Mouse (Mus musculus) forebrain, embryonic 15.5 days (tissue): ENCODE measurements around the gene Kntc1. TPM values are rescaled to one million over a fixed set of nuclear protein-coding genes. Genes with fewer than 3 reads are reported as not detected.
A peak's percentile ranks its signal among the peaks of the same experiment; 100 is the strongest.
"Not testable (repeated sequence)": the region's sequence is repeated elsewhere in the genome, so short reads cannot be mapped to it uniquely, and the experiment has no call there.

Experiments
- ATAC-seq: fragments of 200-750 bp; cut with Nextera tagmentation; replicated peaks from 2 replicates; pipeline ENCODE4 v1.8.0; 2017; ENCODE audit warnings: mild to moderate bottlenecking, moderate TSS enrichment, moderate library complexity
- H3K27ac ChIP-seq: fragments of 300-500 bp; sonication (generic); replicated peaks from 2 replicates; pipeline ENCODE4 v1.5.1; 2015; ENCODE audit warnings: mild to moderate bottlenecking, inconsistent platforms
- H3K27me3 ChIP-seq: fragments of 300-500 bp; sonication (generic); 2 replicates; pipeline ENCODE4 v1.6.1; 2015; ENCODE audit warnings: inconsistent platforms
- H3K36me3 ChIP-seq: fragments of 300-500 bp; sonication (generic); 2 replicates; pipeline ENCODE4 v1.6.1; 2015; ENCODE audit warnings: mild to moderate bottlenecking, inconsistent platforms
- H3K4me1 ChIP-seq: fragments of 300-500 bp; sonication (generic); 2 replicates; pipeline ENCODE4 v1.6.1; 2015; ENCODE audit warnings: inconsistent platforms
- H3K4me2 ChIP-seq: fragments of 300-500 bp; sonication (generic); replicated peaks from 2 replicates; pipeline ENCODE4 v1.6.1; 2015; ENCODE audit warnings: mild to moderate bottlenecking, inconsistent platforms
- H3K4me3 ChIP-seq: fragments of 300-500 bp; sonication (generic); 2 replicates; pipeline ENCODE4 v1.5.1; 2015; ENCODE audit warnings: mild to moderate bottlenecking, inconsistent platforms
- H3K9ac ChIP-seq: fragments of 300-500 bp; sonication (generic); replicated peaks from 2 replicates; pipeline ENCODE4 v1.6.1; 2015; ENCODE audit warnings: mild to moderate bottlenecking, inconsistent platforms
- H3K9me3 ChIP-seq: fragments of 300-500 bp; sonication (generic); 2 replicates; pipeline ENCODE4 v1.6.1; 2016; ENCODE audit warnings: inconsistent platforms
- WGBS: fragments of 180-500 bp; shearing (Covaris S2); methylation state at CpG from one replicate; pipeline ENCODE4 v1.1.7; 2015; ENCODE audit warnings: mixed read lengths; 5-methylcytosine and 5-hydroxymethylcytosine counted together
- polyA plus RNA-seq: library from polyadenylated mRNA; unstranded; fragments of >200 nt; fragmentation: Nextera tagmentation; extraction: Ambion mirVana; gene quantifications from 2 replicates; pipeline ENCODE4 v1.2.1, GENCODE M21; 2015

Kntc1 gene
- polyA plus RNA-seq, 1 experiment from 2014 or later, result 12.7 TPM

DNA sequence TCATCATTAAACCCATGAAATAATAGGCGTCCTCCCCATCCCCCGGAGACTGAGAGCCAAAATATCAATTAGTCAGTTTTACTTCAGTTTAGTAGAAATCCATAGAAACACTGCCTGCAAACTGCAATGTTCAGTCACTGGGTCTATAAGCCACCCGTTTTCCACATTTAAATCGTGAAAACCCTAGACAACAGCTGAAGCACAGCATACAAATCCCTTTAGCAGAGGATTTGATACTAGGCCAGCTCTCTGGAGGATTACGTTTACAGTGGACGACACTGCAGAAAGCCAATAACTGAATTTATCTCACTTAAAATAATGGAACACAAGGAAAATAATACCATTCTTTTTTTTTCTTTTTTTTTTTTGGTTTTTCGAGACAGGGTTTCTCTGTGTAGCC is 1.9 kb upstream of the Kntc1 start:
- H3K9ac ChIP-seq, result peak overlapping the region; percentile 63
- H3K27me3 ChIP-seq, result no peaks in the 10 kb centered on the region
- no peaks in the 10 kb centered on the region for H3K9me3 ChIP-seq
- H3K4me3 ChIP-seq, result peak overlapping the region; percentile 54
- 19% methylated on average over 7 of the region's 7 CpGs for WGBS
- H3K4me1 ChIP-seq, result peaks cover 35% of the 10 kb centered on the region
- no peak for ATAC-seq
- peak overlapping the region; percentile 80 for H3K4me2 ChIP-seq
- H3K27ac ChIP-seq, result no peak overlapping the region
- peaks cover 21% of the 10 kb centered on the region for H3K36me3 ChIP-seq

DNA sequence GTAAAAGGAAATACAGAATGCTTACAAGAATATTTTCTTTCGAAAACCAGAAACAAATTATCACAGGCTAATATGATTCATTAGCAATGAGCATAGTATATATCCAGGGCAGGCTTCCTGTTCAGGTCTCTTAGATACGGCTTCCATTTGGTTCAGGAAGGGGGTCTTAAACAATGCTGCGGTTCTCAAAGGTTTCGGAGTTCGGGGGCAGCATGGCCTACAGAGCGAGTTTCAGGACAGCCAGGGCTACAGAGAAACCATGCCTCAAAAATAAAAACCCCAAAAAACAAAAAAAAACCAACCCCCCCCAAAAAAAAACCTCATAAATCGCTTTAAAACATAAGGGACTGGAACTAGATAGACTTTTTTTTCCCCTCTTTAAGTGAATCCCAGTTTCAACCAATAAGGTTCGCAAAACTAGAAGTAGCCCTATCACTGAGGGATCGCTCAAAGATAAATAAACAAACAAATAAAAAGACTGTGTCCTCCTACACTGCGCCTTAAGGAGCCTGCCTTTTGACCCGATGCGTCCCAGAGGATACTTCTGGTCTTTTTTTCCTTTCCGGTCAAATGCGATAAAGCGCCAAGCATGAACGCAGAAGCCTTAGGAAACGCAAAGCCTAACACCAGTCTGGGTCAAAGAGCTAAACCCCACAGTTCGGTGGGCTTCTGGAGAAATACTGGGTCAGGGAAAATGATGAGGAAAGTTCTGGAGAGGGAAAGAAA is 1.0 kb upstream of the Kntc1 start:
- no peaks in the 10 kb centered on the region for H3K9me3 ChIP-seq
- ATAC-seq, result peak; percentile 11; the same call in 1 of the 2 replicates
- H3K4me1 ChIP-seq, result peaks cover 35% of the 10 kb centered on the region
- peak overlapping the region; percentile 80 for H3K4me2 ChIP-seq
- H3K9ac ChIP-seq, result peak overlapping the region; percentile 63
- H3K27me3 ChIP-seq, result no peaks in the 10 kb centered on the region
- peak overlapping the region; percentile 54 for H3K4me3 ChIP-seq
- under 1% methylated on average over 18 of the region's 18 CpGs for WGBS
- peak overlapping the region; percentile 98 for H3K27ac ChIP-seq
- peaks cover 14% of the 10 kb centered on the region for H3K36me3 ChIP-seq

GRCm38 (mm10) chr5:123765506-123765905 is 16.0 kb downstream of the Kntc1 start:
- Histone ChIP-seq H3K4me3 (no peak overlapping the region), H3K27ac (no peak overlapping the region), H3K4me2 (no peak overlapping the region), H3K9ac (no peak overlapping the region), H3K36me3 (peaks cover 17% of the 10 kb centered on the region; the same call in 1 of the 2 replicates), H3K9me3 (no peaks in the 10 kb centered on the region), H3K4me1 (no peaks in the 10 kb centered on the region), H3K27me3 (no peaks in the 10 kb centered on the region)
- WGBS, result 95% methylated on average over 11 of the region's 11 CpGs
- no peak for ATAC-seq

- peaks cover 17% of the 10 kb centered on the region; the same call in 1 of the 2 replicates for H3K36me3 ChIP-seq
- not testable (repeated sequence) for H3K27ac ChIP-seq, H3K4me1 ChIP-seq, H3K9me3 ChIP-seq, ATAC-seq, H3K27me3 ChIP-seq, H3K4me3 ChIP-seq, H3K9ac ChIP-seq, H3K4me2 ChIP-seq
- 94% methylated on average over 11 of the region's 11 CpGs for WGBS
Observed at GRCm38 (mm10) chr5:123766455-123766854, 16.9 kb downstream of the Kntc1 start.

DNA sequence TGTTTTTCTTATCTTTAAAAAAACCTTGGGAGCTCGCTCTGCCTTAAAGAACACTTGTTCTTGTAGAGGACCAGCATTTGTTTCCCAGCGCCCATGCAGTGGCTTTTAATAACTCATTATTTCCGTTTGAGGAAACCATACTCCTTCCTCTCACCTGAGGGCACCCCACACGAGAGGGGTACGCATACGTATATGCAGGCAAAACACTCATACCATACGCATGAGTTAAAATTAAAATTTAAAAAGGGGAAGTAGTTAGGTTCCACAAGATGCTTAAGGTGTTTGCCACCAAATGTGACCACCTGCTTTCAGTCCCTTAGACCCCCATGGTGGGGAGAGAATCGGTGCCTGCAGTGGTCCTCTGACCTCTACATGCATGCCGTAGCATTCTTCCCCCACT is 23.9 kb downstream of the Kntc1 start:
- no peaks in the 10 kb centered on the region for H3K27me3 ChIP-seq
- no peak overlapping the region for H3K4me3 ChIP-seq
- H3K36me3 ChIP-seq, result peaks cover 18% of the 10 kb centered on the region
- H3K4me1 ChIP-seq, result no peaks in the 10 kb centered on the region
- ATAC-seq, result no peak
- WGBS, result 96% methylated on average over 9 of the region's 9 CpGs
- H3K9me3 ChIP-seq, result no peaks in the 10 kb centered on the region
- H3K9ac ChIP-seq, result no peak overlapping the region
- H3K27ac ChIP-seq, result no peak overlapping the region
- no peak overlapping the region for H3K4me2 ChIP-seq

GRCm38 (mm10) chr5:123780716-123781115 is 31.2 kb downstream of the Kntc1 start:
- ATAC-seq, result no peak
- no peak overlapping the region for H3K9ac ChIP-seq
- no peak overlapping the region for H3K27ac ChIP-seq
- H3K4me2 ChIP-seq, result no peak overlapping the region
- WGBS, result 93% methylated on average over 8 of the region's 8 CpGs
- H3K27me3 ChIP-seq, result no peaks in the 10 kb centered on the region
- H3K4me1 ChIP-seq, result no peaks in the 10 kb centered on the region
- peaks cover 13% of the 10 kb centered on the region for H3K36me3 ChIP-seq
- no peak overlapping the region for H3K4me3 ChIP-seq
- no peaks in the 10 kb centered on the region for H3K9me3 ChIP-seq

DNA sequence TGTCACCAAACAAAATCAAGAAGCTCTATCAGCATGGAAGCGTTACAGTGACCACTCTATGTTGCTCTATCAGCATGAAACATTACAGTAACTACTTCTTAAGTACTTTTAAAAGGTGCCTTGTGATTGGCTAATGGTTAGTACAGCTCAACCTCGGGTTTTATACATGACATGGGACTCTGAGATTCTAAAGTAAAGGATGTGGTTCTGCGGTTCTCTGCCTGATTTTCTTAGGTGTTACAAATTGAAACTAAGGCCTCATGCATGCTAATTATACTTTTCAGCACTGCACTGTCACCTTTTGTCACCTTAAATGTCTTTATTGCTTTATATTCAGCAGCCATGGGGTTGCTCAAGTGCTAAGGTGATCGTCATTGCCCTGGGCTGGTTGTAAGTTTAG is 32.3 kb downstream of the Kntc1 start:
- ATAC-seq, result no peak
- Histone ChIP-seq H3K27ac (no peak overlapping the region), H3K9me3 (no peaks in the 10 kb centered on the region), H3K36me3 (peaks cover 13% of the 10 kb centered on the region; the same call in 1 of the 2 replicates), H3K9ac (no peak overlapping the region), H3K4me2 (no peak overlapping the region), H3K27me3 (no peaks in the 10 kb centered on the region), H3K4me3 (no peak overlapping the region), H3K4me1 (no peaks in the 10 kb centered on the region)
- 94% methylated on average over 4 of the region's 4 CpGs for WGBS

DNA sequence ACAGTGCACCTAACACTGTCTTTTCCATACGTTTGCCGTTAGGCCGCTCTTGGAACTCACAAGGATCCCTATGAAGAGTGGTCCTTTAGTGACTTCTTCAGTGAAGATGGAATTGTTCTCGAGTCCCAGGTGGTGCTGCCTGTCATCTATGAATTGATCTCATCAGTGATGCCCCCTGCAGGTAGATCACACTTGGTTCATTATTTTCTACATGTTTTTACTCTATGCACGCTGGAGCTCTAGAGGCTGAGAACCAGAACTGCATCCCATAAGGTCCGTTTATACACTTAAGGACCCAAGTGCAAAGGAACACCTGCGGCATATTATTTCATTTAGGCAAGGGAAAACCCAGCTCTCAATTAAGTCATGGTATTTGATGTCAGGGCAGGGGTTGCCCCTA is 39.5 kb downstream of the Kntc1 start:
- Histone ChIP-seq H3K27ac (no peak overlapping the region), H3K27me3 (no peaks in the 10 kb centered on the region), H3K4me2 (no peak overlapping the region), H3K9ac (no peak overlapping the region), H3K4me1 (no peaks in the 10 kb centered on the region), H3K9me3 (no peaks in the 10 kb centered on the region), H3K4me3 (no peak overlapping the region), H3K36me3 (peaks cover 44% of the 10 kb centered on the region)
- ATAC-seq, result no peak
- 92% methylated on average over 7 of the region's 7 CpGs for WGBS

GRCm38 (mm10) chr5:123793081-123793480 is 43.6 kb downstream of the Kntc1 start:
- H3K9me3 ChIP-seq, result no peaks in the 10 kb centered on the region
- H3K9ac ChIP-seq, result no peak overlapping the region
- H3K4me3 ChIP-seq, result no peak overlapping the region
- H3K27me3 ChIP-seq, result no peaks in the 10 kb centered on the region
- no peaks in the 10 kb centered on the region for H3K4me1 ChIP-seq
- H3K4me2 ChIP-seq, result no peak overlapping the region
- ATAC-seq, result no peak
- no peak overlapping the region for H3K27ac ChIP-seq
- 90% methylated on average over 2 of the region's 2 CpGs for WGBS
- H3K36me3 ChIP-seq, result peaks cover 26% of the 10 kb centered on the region

DNA sequence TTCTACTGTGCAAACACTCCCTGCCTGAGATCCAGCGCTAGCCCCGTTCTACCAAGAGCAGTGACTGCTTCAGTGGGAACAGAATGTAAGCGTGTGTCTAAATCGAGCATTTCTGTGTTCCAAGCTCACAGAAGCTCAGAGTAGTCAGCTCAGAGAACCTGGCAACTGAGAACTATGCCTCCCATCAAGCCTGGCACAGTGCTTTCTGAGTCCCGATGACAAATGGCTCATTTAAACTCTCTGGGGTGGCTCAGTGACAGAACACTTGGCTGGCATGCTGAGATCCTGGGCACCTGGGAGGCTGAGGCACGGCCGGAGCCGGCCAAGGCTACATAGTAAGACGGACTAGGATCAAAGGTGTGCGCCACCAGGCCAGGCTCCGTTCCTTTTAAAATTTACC is 56.8 kb downstream of the Kntc1 start:
- H3K4me1 ChIP-seq, result no peaks in the 10 kb centered on the region
- 89% methylated on average over 11 of the region's 11 CpGs for WGBS
- H3K9me3 ChIP-seq, result no peaks in the 10 kb centered on the region
- no peak for ATAC-seq
- no peak overlapping the region for H3K4me3 ChIP-seq
- 0 out of 2 replicates have a peak, but pooled peaks cover 9% of the 10 kb centered on the region for H3K36me3 ChIP-seq
- no peak overlapping the region for H3K27ac ChIP-seq
- no peak overlapping the region for H3K9ac ChIP-seq
- no peak overlapping the region for H3K4me2 ChIP-seq
- no peaks in the 10 kb centered on the region for H3K27me3 ChIP-seq

DNA sequence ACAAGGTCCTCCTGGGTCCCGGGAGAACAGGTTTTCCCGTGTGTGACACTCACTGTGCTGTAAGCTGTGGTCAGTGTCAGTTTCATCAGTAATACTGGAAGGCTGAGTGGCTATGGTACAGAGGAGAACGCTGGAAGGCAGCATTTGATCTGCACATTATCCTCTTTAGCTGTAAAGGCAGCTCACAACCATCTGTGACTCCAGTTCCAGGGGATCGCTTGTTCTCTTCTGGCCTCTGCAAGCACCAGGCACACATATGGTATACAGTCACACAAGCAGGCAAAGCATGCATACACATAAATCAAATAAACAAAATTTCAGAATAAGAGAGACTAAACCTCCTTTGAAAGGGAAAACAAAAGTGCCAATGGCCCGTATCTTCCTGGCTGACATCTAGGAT is 59.0 kb downstream of the Kntc1 start:
- Histone ChIP-seq H3K27ac (no peak overlapping the region), H3K4me3 (no peak overlapping the region), H3K27me3 (no peaks in the 10 kb centered on the region), H3K9me3 (no peaks in the 10 kb centered on the region), H3K36me3 (no peaks in the 10 kb centered on the region), H3K4me2 (no peak overlapping the region), H3K4me1 (no peaks in the 10 kb centered on the region), H3K9ac (no peak overlapping the region)
- 92% methylated on average over 5 of the region's 5 CpGs for WGBS
- no peak for ATAC-seq

DNA sequence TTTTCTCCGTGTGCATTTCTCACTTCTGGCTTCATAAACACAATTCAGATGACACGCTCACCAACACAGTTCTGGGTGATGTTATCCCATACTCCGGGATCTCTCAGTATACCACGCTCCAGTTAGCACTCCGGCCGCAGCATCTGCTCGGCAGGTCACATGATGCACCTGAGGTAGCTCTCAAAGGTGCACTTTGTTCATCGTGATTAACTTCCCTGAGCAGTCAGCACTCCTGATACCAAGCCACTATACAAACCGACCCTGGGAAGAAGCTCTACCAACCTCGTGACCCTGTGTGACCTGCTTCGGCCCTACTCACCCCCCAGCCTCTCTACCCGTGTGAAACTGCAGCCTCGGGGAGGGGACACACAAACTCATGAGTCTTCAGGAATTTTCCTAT is 59.6 kb downstream of the Kntc1 start:
- Histone ChIP-seq H3K4me2 (no peak overlapping the region), H3K27me3 (no peaks in the 10 kb centered on the region), H3K27ac (no peak overlapping the region), H3K4me3 (no peak overlapping the region), H3K4me1 (no peaks in the 10 kb centered on the region), H3K36me3 (no peaks in the 10 kb centered on the region), H3K9me3 (no peaks in the 10 kb centered on the region), H3K9ac (no peak overlapping the region)
- no peak for ATAC-seq
- WGBS, result 91% methylated on average over 13 of the region's 13 CpGs

DNA sequence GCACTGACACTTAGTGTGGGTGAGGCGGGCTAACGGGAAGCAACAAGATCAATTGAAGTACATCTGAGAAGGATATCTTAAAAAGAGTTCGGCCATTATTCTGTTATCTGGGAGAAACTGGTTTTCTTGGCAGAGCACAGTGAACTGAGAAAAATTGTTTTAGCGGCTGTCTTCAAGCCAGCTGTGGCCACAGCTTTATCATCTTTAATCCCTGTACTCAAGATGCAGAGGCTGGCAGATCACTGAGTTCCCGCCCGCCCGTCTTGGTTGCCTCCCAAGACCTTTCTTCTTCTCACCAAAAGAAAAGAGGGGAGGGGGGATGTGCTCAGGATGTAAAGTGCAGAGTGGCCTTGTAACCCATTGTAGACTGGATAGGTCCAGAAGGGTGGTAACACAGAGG is 67.4 kb downstream of the Kntc1 start:
- no peaks in the 10 kb centered on the region for H3K36me3 ChIP-seq
- H3K9ac ChIP-seq, result no peak overlapping the region
- no peak overlapping the region for H3K27ac ChIP-seq
- no peaks in the 10 kb centered on the region for H3K4me1 ChIP-seq
- WGBS, result 83% methylated on average over 7 of the region's 7 CpGs
- H3K9me3 ChIP-seq, result no peaks in the 10 kb centered on the region
- H3K4me3 ChIP-seq, result no peak overlapping the region
- no peak for ATAC-seq
- H3K4me2 ChIP-seq, result no peak overlapping the region
- no peaks in the 10 kb centered on the region for H3K27me3 ChIP-seq
